Mouse (Mus musculus) layer of hippocampus, postnatal 36 days (tissue): ENCODE measurements around the gene Kcnj4. TPM values are rescaled to one million over a fixed set of nuclear protein-coding genes. Genes with fewer than 3 reads are reported as not detected.

Experiments used
- microRNA-seq, 2 experiments: library from miRNA; unstranded; fragments of <30 nt; microRNA quantifications; one replicate each; pipeline ENCODE4 v1.2.0; 2021
- total RNA-seq, 2 experiments: library from RNA; stranded (reverse); gene quantifications; 2 replicates each; pipeline ENCODE4 v1.2.3; 2021

The Kcnj4 gene
- total RNA-seq, 2 experiments from 2014 or later = 69.5 to 75.8 TPM

Small RNAs within 50 kb of the gene (microRNA-seq; reads per million reads assigned to microRNA genes)
- 0 reads per million in 2 experiments for gene Gm44302

Other genes with a start within 250 kb of the Kcnj4 start
- gene Baiap2l2, start 219.7 kb downstream of the Kcnj4 start, total RNA-seq = 1 to 10 TPM; 1.8 to 2.6 TPM
- gene Pla2g6, start 176.9 kb downstream of the Kcnj4 start, total RNA-seq = 10 to 100 TPM; 22.3 to 23.1 TPM
- gene Maff, start 158.6 kb downstream of the Kcnj4 start, total RNA-seq = 1 to 10 TPM; 1.4 to 2.3 TPM
- gene Tmem184b, start 101.7 kb downstream of the Kcnj4 start, total RNA-seq = 10 to 100 TPM; 50.5 to 51.0 TPM
- gene Csnk1e, start 49.7 kb downstream of the Kcnj4 start, total RNA-seq = 100 to 1,000 TPM; 111 to 120 TPM
- gene Kdelr3, start 11.2 kb upstream of the Kcnj4 start, total RNA-seq = under 1 TPM in 1 of 2 experiments, not detected in 1; 0.32 TPM
- gene Ddx17, start 41.5 kb upstream of the Kcnj4 start, total RNA-seq = 100 to 1,000 TPM; 311 to 331 TPM
- 1 to 10 TPM; 1.1 to 2.2 TPM for gene Dmc1, start 99.9 kb upstream of the Kcnj4 start, total RNA-seq
- gene Fam227a, start 153.7 kb upstream of the Kcnj4 start, total RNA-seq = 10 to 100 TPM in 1 of 2 experiments, 1 to 10 TPM in 1; 9.7 to 16.0 TPM
- 10 to 100 TPM; 43.2 to 44.3 TPM for gene Cby1, start 154.0 kb upstream of the Kcnj4 start, total RNA-seq
- gene Tomm22, start 165.6 kb upstream of the Kcnj4 start, total RNA-seq = 100 to 1,000 TPM; 101 to 108 TPM
- 10 to 100 TPM; 48.4 to 50.1 TPM for gene Josd1, start 182.7 kb upstream of the Kcnj4 start, total RNA-seq
- 10 to 100 TPM; 48.6 to 51.6 TPM for gene Gtpbp1, start 185.6 kb upstream of the Kcnj4 start, total RNA-seq
- 10 to 100 TPM; 25.3 to 31.9 TPM for gene Sun2, start 237.3 kb upstream of the Kcnj4 start, total RNA-seq